Mouse (Mus musculus): ENCODE data around the gene AA467197. TPM values are rescaled to one million over a fixed set of nuclear protein-coding genes. Genes with fewer than 3 reads are reported as not detected.

The AA467197 gene
- polyA plus RNA-seq, 1 experiment from 2014 or later: 0.34 TPM

- TF ChIP-seq CTCF (IDR thresholded peaks at IDR 0.05; ENCODE audit: low read depth): no peak
- H3K27me3 ChIP-seq (ENCODE audit: insufficient read depth, low read length): no peaks in the 10 kb centered on the region
- DNase-seq (ENCODE audit: low spot score) (peak; percentile 97), ATAC-seq (replicated peaks; ENCODE audit: low FRiP score, low read depth) (peak; percentile 80)
- H3K27ac ChIP-seq: peak overlapping the region; percentile 60
- WGBS: under 1% methylated on average over 66 of the region's 75 CpGs
- H3K4me3 ChIP-seq (replicated peaks; ENCODE audit: low read depth, low read length): peak overlapping the region; percentile 73
- H3K4me2 ChIP-seq (ENCODE audit: low read length): peak overlapping the region; percentile 98
- 0 out of 2 replicates have a peak, but pooled peaks cover 12% of the 10 kb centered on the region for H3K36me3 ChIP-seq (ENCODE audit: insufficient read depth, low read length)
- peak overlapping the region; percentile 78 for H3K9ac ChIP-seq (ENCODE audit: low read depth, low read length)
- no peaks in the 10 kb centered on the region for H3K9me3 ChIP-seq (replicated peaks; ENCODE audit: low read length)
- H3K4me1 ChIP-seq (replicated peaks; ENCODE audit: insufficient read depth, low read length): 0 out of 2 replicates have a peak, but pooled peaks cover 4% of the 10 kb centered on the region
Measured at GRCm38 (mm10) chr2:122630465-122631225, 6.1 kb upstream of the AA467197 start.

GRCm38 (mm10) chr2:122631226-122631801 is 5.5 kb upstream of the AA467197 start:
- no peaks in the 10 kb centered on the region for H3K9me3 ChIP-seq (replicated peaks; ENCODE audit: low read length)
- peak; percentile 73 for DNase-seq (ENCODE audit: low spot score)
- peak overlapping the region; percentile 78 for H3K9ac ChIP-seq (ENCODE audit: low read depth, low read length)
- peak; percentile 60 for ATAC-seq (replicated peaks; ENCODE audit: low FRiP score, low read depth)
- peak overlapping the region; percentile 73 for H3K4me3 ChIP-seq (replicated peaks; ENCODE audit: low read depth, low read length)
- under 1% methylated on average over 52 of the region's 53 CpGs for WGBS
- H3K27ac ChIP-seq: no peak overlapping the region
- 0 out of 2 replicates have a peak, but pooled peaks cover 4% of the 10 kb centered on the region for H3K4me1 ChIP-seq (replicated peaks; ENCODE audit: insufficient read depth, low read length)
- no peaks in the 10 kb centered on the region for H3K27me3 ChIP-seq (ENCODE audit: insufficient read depth, low read length)
- H3K36me3 ChIP-seq (ENCODE audit: insufficient read depth, low read length): 0 out of 2 replicates have a peak, but pooled peaks cover 12% of the 10 kb centered on the region
- peak overlapping the region; percentile 98 for H3K4me2 ChIP-seq (ENCODE audit: low read length)
- no peak for TF ChIP-seq CTCF (IDR thresholded peaks at IDR 0.05; ENCODE audit: low read depth)

- 1% methylated on average over 36 of the region's 36 CpGs for WGBS
Measured at GRCm38 (mm10) chr2:122637526-122637997, 776 bp downstream of the AA467197 start.

DNA sequence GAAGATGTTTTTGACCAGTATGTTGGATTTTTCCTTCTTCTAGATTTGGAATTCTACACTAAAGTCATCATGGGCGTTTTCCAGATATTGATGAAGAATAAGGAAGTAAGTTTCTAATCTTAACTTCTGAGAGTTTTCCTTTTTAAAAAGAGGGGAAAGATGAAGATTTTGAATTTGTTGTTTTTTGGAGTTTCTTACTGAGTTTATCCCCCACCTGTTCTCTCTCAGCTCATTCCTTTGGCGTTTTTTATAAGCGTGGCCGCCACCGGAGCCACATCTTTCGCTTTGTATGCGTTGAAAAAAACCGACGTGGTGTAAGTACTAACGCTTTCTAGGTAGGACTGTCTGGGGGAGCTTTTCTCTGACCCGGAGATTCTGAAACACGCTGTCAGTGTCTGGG is 1.2 kb downstream of the AA467197 start:
- DNase-seq (ENCODE audit: low spot score) (no peak), ATAC-seq (replicated peaks; ENCODE audit: low FRiP score, low read depth) (no peak)
- WGBS: 40% methylated on average over 12 of the region's 12 CpGs
- H3K4me2 ChIP-seq (ENCODE audit: low read length): peak overlapping the region; percentile 66
- no peak overlapping the region for H3K27ac ChIP-seq
- H3K9ac ChIP-seq (ENCODE audit: low read depth, low read length): no peak overlapping the region
- no peaks in the 10 kb centered on the region for H3K4me1 ChIP-seq (replicated peaks; ENCODE audit: insufficient read depth, low read length)
- H3K27me3 ChIP-seq (ENCODE audit: insufficient read depth, low read length): no peaks in the 10 kb centered on the region
- H3K9me3 ChIP-seq (replicated peaks; ENCODE audit: low read length): no peaks in the 10 kb centered on the region
- peak overlapping the region; percentile 28 for H3K4me3 ChIP-seq (replicated peaks; ENCODE audit: low read depth, low read length)
- no peak for TF ChIP-seq CTCF (IDR thresholded peaks at IDR 0.05; ENCODE audit: low read depth)
- H3K36me3 ChIP-seq (ENCODE audit: insufficient read depth, low read length): 0 out of 2 replicates have a peak, but pooled peaks cover 8% of the 10 kb centered on the region

More at GRCm38 (mm10) chr2:122637526-122637997, 776 bp downstream of the AA467197 start:
- TF ChIP-seq CTCF (IDR thresholded peaks at IDR 0.05; ENCODE audit: low read depth): peak; percentile 87
- Histone ChIP-seq H3K4me3 (replicated peaks; ENCODE audit: low read depth, low read length) (peak overlapping the region; percentile 28), H3K27ac (no peak overlapping the region), H3K9ac (ENCODE audit: low read depth, low read length) (no peak overlapping the region), H3K9me3 (replicated peaks; ENCODE audit: low read length) (no peaks in the 10 kb centered on the region), H3K4me1 (replicated peaks; ENCODE audit: insufficient read depth, low read length) (no peaks in the 10 kb centered on the region), H3K36me3 (ENCODE audit: insufficient read depth, low read length) (0 out of 2 replicates have a peak, but pooled peaks cover 12% of the 10 kb centered on the region), H3K4me2 (ENCODE audit: low read length) (peak overlapping the region; percentile 66), H3K27me3 (ENCODE audit: insufficient read depth, low read length) (no peaks in the 10 kb centered on the region)
- ATAC-seq (replicated peaks; ENCODE audit: low FRiP score, low read depth): peak; percentile 61
- peak; percentile 63 for DNase-seq (ENCODE audit: low spot score)

GRCm38 (mm10) chr2:122638673-122639072 is 1.9 kb downstream of the AA467197 start:
- DNase-seq (ENCODE audit: low spot score) (no peak), ATAC-seq (replicated peaks; ENCODE audit: low FRiP score, low read depth) (no peak)
- 52% methylated on average over 5 of the region's 5 CpGs for WGBS
- Histone ChIP-seq H3K4me1 (replicated peaks; ENCODE audit: insufficient read depth, low read length) (no peaks in the 10 kb centered on the region), H3K4me3 (replicated peaks; ENCODE audit: low read depth, low read length) (no peak overlapping the region), H3K9me3 (replicated peaks; ENCODE audit: low read length) (no peaks in the 10 kb centered on the region), H3K27me3 (ENCODE audit: insufficient read depth, low read length) (no peaks in the 10 kb centered on the region), H3K9ac (ENCODE audit: low read depth, low read length) (no peak overlapping the region), H3K27ac (no peak overlapping the region), H3K4me2 (ENCODE audit: low read length) (no peak overlapping the region), H3K36me3 (ENCODE audit: insufficient read depth, low read length) (0 out of 2 replicates have a peak, but pooled peaks cover 3% of the 10 kb centered on the region)
- TF ChIP-seq CTCF (IDR thresholded peaks at IDR 0.05; ENCODE audit: low read depth): no peak

All from kidney, postnatal 0 days (tissue).